Mouse (Mus musculus) C2C12 (cell line): ENCODE measurements at regions not wholly inside any gene's neighbourhood (a gene's known extent, or its start where the extent isn't known, plus 50 kb on each side); places are given as distances from the start of the nearest gene placed in this dataset.

Experiments used
- CTCF ChIP-seq: IDR thresholded peaks from one replicate; pipeline ENCODE4 v1.5.1; 2011; ENCODE audit not compliant: control insufficient read depth, insufficient read depth, insufficient read length
- MAX ChIP-seq: IDR thresholded peaks from one replicate; pipeline ENCODE4 v1.6.1; 2011; ENCODE audit warnings: mild to moderate bottlenecking, control low read depth
- MYOG ChIP-seq: IDR thresholded peaks from one replicate; pipeline ENCODE4 v1.6.1; 2011; ENCODE audit not compliant: control insufficient read depth, insufficient read length; ENCODE audit errors: extremely low read depth
- USF1 ChIP-seq: IDR thresholded peaks from one replicate; pipeline ENCODE4 v1.6.1; 2011; ENCODE audit warnings: low read depth, mild to moderate bottlenecking, control low read depth, moderate library complexity

GRCm38 (mm10) chr11:45545896-45546626 is 305.8 kb upstream of the Clint1 start:
- no peak for TF ChIP-seq CTCF
- no peak for TF ChIP-seq MAX
- TF ChIP-seq MYOG, result no peak
- TF ChIP-seq USF1, result no peak
